Mouse (Mus musculus) hematopoietic stem cell, adult 5-6 weeks (primary cell): Measurements from ENCODE around the gene Rnf44. TPM values are rescaled to one million over a fixed set of nuclear protein-coding genes. Genes with fewer than 3 reads are reported as not detected.

ENCODE experiments used
- ATAC-seq, 2 experiments: fragments of 125-278 bp in 1 of 2; replicated peaks in 1 of 2; 2 replicates each; pipeline ENCODE4 v1.8.0; 2016 to 2017; ENCODE audit warnings: inconsistent platforms in 2 of 2, mild to moderate bottlenecking in 2 of 2, moderate number of reproducible peaks in 2 of 2, low read depth in 1 of 2, moderate TSS enrichment in 1 of 2; ENCODE audit not compliant: low FRiP score in 2 of 2, poor library complexity in 2 of 2, severe bottlenecking in 2 of 2, insufficient read depth in 1 of 2, low TSS enrichment in 1 of 2
- total RNA-seq: library from RNA; stranded (forward); fragments of 172-1452, 232-1000 nt; gene quantifications from 2 replicates; pipeline ENCODE4 v1.2.3, GENCODE M21; 2017

The Rnf44 gene
- total RNA-seq, 1 experiment from 2014 or later = 44.4 TPM

DNA sequence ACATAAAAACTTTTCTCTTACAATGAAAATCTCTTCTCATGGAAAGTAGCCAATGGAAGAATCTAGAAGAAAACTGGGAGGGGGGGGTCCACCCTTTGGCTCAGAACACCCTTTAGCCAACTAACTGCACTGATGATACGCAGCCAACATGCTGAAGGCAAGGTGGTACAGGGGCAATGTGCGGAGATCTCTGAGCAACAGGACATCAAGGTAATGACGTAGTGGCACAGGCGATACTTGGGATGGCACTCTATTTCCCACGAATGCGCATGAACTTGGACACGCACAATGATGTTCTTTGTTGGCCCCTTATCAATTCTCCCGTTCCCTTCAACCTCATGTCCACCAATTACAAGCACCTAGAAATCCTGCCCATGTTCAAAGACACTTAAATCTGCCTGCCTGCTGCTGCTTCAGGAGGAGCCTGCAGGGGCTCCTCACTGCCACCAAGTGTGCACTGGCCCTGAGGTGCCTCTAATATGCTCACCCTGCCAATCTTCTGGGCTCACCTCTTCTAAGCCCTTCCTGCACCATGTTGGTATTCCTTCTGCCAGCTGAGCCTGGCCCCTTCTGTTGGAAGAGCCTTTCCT lies 3.5 kb downstream of the Rnf44 start:
- no peak for ATAC-seq

- ATAC-seq = peak; percentile 75 to 76
Measured at GRCm38 (mm10) chr13:54687575-54688424, 5.9 kb downstream of the Rnf44 start.

- ATAC-seq = peak; percentile 63 to 72
Measured at GRCm38 (mm10) chr13:54687096-54687495, 6.6 kb downstream of the Rnf44 start.

GRCm38 (mm10) chr13:54686139-54687053 lies 7.3 kb downstream of the Rnf44 start:
- ATAC-seq = no peak

GRCm38 (mm10) chr13:54685174-54685573 lies 8.5 kb downstream of the Rnf44 start:
- no peak for ATAC-seq

DNA sequence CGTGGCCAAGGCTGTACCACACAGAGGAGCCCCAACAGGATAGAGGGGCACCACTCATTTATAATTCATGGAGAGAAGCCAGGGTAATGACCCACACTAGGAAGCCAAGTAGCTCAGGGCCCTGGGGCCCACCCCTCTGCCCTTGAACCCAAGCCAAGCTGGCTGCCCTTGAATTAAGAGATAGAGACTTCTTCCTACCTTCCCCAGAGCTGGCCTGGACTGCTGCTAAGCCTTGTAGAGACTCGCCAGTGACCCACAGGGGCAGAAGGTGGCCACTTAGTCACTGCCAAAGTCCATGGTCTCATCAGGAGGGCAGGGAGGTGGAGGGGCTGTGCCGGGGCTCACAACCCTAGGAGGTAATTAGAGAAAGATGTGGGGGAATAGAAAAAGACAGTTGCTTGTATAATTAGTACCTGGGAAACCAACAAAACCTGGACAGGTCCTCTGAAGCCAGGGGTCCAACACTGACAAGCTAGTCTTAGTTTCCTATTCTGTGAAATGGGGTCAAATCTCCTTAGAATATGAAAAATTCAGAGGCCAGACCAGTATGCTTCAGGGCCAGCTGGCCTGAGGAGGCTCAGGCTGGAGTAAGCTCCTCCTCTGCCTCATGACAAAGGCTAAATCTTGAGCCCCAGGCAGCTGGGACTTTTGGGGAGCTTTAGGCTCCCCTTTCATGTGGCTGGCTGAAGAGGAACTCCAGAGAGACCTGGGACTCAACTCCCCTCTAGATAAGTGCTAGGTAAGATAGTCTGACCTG lies 9.4 kb downstream of the Rnf44 start:
- no peak for ATAC-seq

- ATAC-seq = no peak
Measured at GRCm38 (mm10) chr13:54683301-54683700, 10.4 kb downstream of the Rnf44 start.

DNA sequence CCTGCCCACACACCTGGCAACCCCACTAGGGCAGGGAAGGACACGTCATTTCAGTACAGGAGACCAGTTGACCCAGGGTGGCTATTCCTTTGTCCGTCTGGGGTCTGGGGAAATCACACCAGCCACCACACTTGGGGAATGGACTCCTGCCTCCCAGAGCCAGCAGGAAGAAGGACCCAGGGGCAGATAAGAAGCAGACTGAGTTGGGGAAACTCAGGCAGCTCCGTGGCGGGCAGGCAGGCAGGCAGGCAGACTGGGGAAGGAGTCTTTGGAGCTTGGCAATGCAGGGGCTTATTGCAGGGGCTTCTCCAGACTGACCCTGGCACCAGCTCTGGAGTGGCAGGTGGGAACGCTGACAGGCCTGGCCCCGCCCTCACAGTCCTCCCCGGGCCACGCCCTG lies 12.4 kb downstream of the Rnf44 start:
- ATAC-seq = no peak

- no peak for ATAC-seq
Measured at GRCm38 (mm10) chr13:54680184-54680853, 13.4 kb downstream of the Rnf44 start.

DNA sequence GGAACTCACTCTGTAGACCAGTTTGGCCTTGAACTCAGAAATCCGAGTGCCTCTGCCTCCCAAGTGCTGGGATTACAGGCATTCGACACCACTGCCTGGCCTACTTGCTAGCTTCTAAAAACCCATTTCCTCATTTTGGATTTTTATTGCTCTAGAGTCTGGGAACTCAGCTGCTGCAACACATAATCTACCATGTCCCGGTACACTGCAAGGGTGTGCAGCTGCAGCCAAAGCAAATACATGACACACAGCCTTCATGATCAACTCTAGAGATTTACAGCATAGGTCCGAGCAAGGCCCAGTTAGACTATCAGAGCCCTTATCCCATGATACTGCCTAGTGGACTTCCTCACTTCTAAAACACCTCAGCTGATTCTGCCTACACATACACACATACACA lies 15.4 kb downstream of the Rnf44 start:
- ATAC-seq = no peak

GRCm38 (mm10) chr13:54675895-54676590 lies 17.7 kb downstream of the Rnf44 start:
- ATAC-seq = no peak

GRCm38 (mm10) chr13:54670491-54670890 lies 23.2 kb downstream of the Rnf44 start:
- ATAC-seq = no peak

DNA sequence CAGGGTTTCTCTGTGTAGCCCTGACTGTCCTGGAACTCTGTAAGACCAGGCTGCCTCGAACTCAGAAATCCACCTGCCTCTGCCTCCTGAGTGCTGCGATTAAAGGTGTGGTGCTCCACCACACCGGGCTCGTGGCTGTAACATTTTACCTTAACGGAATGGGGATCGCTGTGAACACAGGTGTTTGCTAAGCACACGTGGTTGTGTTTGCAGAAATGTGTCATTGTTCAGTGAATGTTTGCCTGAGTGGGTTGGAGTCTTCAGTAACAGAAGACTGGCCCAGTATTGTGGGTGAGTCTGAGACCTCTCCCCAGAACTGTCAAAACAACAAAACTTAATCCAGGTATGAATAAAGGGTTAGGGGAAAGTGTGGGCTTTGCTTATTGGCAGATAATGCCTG lies 28.6 kb downstream of the Rnf44 start:
- ATAC-seq = no peak

DNA sequence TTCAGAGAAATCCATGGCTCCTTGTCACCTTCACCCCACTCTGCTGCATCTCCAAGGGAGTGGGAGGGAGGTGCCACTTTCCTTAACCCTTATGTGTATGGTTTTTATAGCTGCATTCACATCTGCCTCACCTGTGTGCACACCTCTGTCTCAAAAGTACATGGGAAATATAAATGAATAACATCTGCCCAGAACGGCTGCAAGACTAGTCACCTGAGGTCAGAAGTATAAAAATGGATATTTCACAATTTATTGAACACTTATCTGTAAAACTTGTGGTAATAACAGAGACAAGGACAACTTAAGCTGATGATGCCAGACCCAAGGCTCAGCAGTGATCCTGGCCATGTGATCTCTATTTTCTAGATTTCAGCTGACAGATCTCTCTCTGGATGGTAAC lies 29.2 kb downstream of the Rnf44 start:
- ATAC-seq = no peak

DNA sequence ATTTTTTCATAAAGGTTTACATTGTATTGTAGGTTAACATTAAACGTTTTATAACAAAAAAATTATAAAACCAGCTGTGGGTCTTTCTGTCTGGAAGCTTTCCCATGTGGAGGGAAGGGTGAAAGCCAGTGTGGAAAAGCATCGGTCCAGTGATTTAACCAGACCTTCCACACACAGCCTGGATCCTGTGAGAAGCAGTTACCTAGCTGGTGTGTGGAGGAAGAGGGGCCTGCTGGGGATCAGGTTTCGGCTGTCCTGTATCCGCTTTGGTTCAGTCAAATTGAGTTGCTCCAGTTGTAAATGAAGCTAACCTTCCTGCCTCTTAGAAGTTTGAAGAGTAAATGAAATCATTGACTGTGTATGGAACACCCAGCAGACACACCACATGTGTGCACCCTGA lies 29.7 kb downstream of the Rnf44 start:
- ATAC-seq = no peak

DNA sequence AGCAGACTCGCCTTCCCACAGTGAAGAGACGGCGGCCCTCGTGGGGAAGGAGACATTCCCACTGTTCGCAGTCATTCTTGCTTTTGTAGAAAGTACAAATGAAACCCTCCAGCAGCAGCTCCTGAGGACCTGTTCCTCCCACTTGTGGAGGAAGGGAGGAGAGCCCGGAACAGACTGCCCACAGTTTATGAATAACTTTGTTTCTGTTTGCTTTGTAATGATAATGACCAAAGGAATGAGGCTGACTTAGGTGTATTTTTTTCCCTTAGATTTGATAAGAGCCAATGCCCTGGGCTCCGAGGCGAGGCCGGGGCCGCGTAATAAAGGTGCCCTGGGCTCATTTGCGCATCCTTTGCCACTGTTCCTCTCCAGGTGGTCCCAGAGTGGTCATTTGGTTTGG lies 32.3 kb downstream of the Rnf44 start:
- no peak for ATAC-seq
